Mouse (Mus musculus) brain, embryonic 14.5 days (tissue): ENCODE results near the gene Rtkn2.

Experiments
- CTCF ChIP-seq: fragments of 200-500 bp; IDR thresholded peaks from 2 replicates; pipeline ENCODE4 v1.5.1; 2012; ENCODE audit warnings: inconsistent platforms, mild to moderate bottlenecking, moderate library complexity, borderline replicate concordance; ENCODE audit not compliant: insufficient read depth, insufficient read length; ENCODE audit errors: extremely low read depth
- POLR2A ChIP-seq: fragments of 200-500 bp; IDR thresholded peaks from 2 replicates; pipeline ENCODE4 v1.6.1; 2012; ENCODE audit warnings: mild to moderate bottlenecking, inconsistent platforms, borderline replicate concordance; ENCODE audit not compliant: poor library complexity, insufficient read depth, insufficient read length, severe bottlenecking; ENCODE audit errors: extremely low read depth

DNA sequence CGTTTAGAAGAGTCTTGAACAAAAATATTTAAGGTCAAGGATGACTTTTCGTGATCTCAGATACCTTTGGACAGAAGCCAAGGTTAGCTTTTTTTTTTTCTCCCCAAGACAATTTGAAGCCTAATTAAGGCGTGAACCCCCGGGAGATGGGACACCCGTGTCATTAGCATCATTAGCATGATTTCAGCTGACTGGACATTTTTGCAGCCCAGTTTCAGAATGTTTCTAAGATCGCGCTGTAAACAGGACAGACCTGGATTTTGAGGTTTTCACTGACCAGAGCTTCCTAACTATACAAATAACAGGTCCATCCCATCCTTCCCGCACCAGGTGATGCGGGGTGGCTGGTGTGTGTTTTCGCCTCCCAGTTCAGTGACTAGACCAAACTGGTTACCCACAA is 19.8 kb downstream of the Rtkn2 start:
- no peak for TF ChIP-seq POLR2A
- TF ChIP-seq CTCF: no peak
